Mouse (Mus musculus): ENCODE measurements at regions not wholly inside any gene's neighbourhood (a gene's known extent, or its start where the extent isn't known, plus 50 kb on each side); places are given as distances from the start of the nearest gene placed in this dataset.

GRCm38 (mm10) chr9:101404034-101404433 is 152.4 kb upstream of the Ppp2r3a start:
- no peak for DNase-seq (ENCODE audit: low spot score in 2 of 2)

DNA sequence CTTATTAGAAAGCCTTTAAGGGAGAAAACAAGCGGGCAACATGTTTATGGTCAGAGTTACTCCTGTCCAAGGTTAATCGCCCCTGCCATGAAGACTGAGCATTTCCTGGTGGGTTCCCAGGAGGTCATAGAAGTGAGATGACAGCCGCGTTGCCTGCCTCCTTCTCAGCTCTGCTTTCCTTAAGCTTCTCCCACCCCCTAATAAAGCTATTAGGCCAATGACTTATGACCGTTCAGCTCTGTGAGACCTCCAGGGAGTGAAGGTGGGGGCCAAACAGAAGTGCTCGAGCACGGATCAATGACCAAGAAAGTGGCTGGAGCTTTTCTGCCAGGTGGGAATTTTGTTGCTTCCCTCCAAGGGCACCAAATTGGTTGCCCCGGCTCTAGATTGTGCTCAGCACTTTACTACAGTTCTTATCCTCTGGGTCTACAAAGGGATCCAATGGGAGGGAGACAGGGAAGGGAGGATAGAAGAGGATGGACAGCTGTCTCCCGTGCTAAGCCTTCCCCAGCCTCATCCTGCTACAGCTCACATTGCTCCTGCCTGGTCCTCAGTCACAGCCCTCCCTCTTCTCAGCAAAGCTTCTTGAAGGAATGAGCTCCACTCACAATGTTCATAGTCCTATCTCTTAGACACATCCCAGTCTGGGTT is 151.1 kb upstream of the Ppp2r3a start:
- DNase-seq (ENCODE audit: low spot score in 2 of 2) = no peak

DNA sequence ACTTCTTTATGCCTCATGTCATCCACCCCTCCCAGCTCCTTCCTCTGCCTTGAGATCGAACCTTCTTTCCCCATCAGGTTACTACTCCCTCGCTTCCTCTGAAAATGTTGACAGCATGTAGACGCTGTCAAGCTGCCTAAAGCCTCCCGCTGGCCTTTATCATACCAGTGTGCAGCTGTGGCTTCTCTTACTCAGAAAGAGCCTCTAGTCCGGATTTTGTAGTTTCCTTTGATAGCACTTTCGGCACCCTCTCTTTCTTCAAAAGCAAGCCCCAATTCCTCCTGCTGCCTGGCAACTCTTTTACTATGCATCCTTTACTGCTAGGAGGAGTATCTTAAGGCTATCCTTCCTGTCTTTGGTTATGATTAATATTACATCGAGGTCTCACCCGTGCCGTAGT is 149.8 kb upstream of the Ppp2r3a start:
- DNase-seq (ENCODE audit: low spot score in 2 of 2) = no peak

GRCm38 (mm10) chr9:101398858-101399257 is 147.3 kb upstream of the Ppp2r3a start:
- no peak for DNase-seq (ENCODE audit: low spot score in 2 of 2)

DNA sequence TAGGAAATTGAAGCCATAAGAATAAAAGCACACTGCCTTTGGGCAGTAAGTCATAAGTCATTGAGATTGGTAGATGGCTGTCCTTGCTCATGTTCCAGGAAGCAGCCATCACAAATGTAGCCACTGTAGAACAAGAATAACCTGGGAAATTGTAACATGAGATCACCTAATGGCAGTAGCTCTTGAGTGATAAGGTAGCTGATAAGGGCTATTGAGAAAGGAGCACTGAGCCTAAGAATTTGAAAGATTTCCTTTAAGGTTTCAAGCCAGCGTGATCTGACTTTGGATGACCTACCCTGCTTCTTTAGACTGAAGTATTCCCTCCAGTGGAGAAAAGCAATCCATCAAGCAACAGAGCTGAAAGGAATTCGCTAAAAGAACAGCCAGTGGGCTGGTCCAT is 117.8 kb upstream of the Ppp2r3a start:
- no peak for DNase-seq (ENCODE audit: low spot score in 2 of 2)

DNA sequence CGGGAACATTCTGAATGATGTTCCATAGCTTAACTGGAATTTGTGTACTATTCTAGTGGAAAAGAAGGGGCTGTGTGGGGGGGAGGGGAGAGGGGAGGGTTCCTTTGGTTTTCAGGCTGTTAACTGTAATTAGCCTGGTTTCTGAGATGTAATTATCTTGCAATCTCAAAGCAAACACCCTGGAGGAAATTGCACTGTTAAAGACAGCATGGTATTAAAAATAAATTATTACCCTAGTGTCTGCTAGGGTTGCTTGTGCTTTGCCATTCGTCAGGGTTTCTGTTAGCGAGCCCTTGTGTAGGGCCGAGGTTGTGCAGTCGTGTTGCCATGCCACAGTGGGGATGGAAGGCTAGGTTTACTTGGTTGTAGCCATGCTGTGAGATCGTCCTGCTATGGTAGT is 105.0 kb upstream of the Ppp2r3a start:
- DNase-seq (ENCODE audit: low spot score in 2 of 2) = no peak

GRCm38 (mm10) chr9:101348771-101349170 is 97.2 kb upstream of the Ppp2r3a start:
- DNase-seq (ENCODE audit: low spot score in 2 of 2) = no peak

GRCm38 (mm10) chr9:101342887-101343286 is 91.3 kb upstream of the Ppp2r3a start:
- DNase-seq (ENCODE audit: low spot score in 2 of 2) = no peak

- DNase-seq (ENCODE audit: low spot score in 2 of 2) = no peak
These were observed 89.3 kb upstream of the Ppp2r3a start for GRCm38 (mm10) chr9:101340796-101341465.

DNA sequence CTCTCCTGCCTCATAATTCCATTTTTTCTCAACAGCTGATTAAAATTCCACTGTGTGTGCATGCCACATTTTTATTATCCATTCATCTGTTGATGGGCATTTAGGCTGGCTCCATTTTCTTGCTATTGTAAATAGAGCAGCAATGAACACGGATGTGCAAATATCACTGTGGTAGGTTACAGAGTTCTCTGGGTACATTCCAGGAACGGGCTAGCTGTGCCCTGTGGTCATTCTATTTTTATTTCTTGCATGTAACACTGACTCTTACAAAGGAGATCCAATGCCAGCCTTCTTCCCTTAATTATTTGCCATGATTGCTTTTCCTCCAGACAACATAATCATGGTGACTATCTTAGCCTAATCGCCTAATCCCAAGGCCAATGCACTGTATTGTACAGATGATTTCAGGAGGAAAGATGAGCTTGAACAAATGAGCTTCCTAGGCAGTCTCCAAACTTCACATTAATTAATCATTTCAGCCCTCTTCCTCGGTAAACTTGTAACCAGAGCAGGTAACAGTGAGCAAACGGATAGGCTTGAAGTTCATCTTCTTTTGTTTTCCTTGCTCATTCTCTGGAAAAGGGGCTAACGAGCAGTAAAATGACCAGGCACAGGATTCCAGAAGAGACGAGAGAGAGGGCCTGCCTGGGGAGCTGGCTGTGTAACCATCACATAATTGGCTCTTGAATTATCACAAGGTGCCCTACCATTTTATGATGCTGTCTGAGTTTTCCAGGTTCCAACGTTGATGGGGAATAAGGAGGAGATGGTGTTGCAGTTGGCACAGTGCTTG is 77.6 kb upstream of the Ppp2r3a start:
- no peak for DNase-seq (ENCODE audit: low spot score in 2 of 2)

DNA sequence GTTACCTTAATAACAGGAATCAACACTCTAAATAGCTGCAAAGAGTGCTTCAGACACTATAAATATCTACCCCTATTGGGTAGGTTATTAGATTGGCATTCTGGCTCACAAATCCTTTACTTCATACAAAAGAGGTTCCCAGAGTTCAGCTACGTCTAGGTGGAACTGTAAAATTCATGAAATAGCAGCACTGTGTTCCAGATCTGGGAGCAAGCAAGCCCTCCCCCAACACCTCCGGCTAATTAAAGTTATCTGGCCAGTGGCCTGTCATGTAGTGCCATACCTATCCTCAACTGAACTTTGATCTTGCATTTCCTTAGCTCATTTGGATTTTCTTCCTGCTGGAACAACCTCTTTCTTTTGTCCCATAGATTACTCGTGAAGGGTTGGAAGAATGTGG is 75.4 kb upstream of the Ppp2r3a start:
- DNase-seq (ENCODE audit: low spot score in 2 of 2) = no peak

GRCm38 (mm10) chr9:101314036-101314435 is 62.4 kb upstream of the Ppp2r3a start:
- DNase-seq (ENCODE audit: low spot score in 2 of 2) = peak in 1 of 2 experiments; percentile 15

- no peak for DNase-seq (ENCODE audit: low spot score in 2 of 2)
These were observed 54.9 kb upstream of the Ppp2r3a start for GRCm38 (mm10) chr9:101306408-101306935.

- no peak for DNase-seq (ENCODE audit: low spot score in 2 of 2)
These were observed 54.1 kb upstream of the Ppp2r3a start for GRCm38 (mm10) chr9:101305730-101306129.

All from right cerebral cortex, postnatal 36 days (tissue).